Mouse (Mus musculus): Measurements from ENCODE around the gene Aptx.

DNA sequence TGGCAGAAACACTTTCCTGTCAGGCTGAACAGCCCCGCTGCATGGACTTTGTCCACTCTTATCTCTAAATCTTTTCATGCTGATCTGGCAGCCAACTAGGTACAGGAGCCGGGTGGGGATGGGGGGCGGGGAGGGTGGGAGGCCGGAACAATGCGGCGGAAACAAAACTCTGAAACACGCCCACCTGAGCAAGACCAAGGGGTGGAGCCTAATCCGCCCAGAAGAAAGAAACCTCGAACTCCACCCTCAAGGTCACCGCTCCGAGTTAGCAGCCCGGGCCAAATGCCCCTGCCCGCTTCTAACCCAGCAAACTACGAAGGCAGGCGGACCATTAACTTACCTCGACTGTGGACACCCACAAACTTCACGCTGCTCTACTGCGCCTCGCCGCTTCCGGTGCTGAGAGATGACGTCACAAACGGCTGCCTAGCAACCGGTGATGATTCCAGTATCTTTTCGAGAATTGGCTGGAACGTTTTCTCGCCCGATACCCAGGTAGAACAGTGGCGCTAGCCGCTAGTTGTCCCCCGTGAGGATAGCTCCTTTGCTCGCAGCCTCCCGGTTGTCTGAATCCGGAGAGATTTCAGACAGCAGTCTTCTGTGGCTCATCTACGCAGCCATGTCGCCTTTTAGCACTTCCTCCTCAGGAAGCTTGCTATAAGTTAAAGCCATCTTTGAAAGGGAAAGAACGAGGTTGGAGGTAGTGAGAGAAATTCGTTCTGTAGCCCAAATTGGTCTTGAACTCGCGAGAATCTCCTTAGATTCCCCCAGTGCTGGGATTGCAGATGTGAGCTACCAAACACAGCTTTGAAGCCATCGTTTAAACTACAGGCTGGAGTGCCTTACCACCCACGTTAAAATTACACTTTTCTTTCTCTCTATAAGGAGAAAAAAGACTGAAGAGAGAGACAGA lies at the start of gene Aptx:
- TF ChIP-seq CTCF (IDR thresholded peaks at IDR 0.05; ENCODE audit: low read depth): peak; percentile 28
- no peak; the same call in 1 of the 2 replicates for TF ChIP-seq EP300 (IDR thresholded peaks at IDR 0.05; ENCODE audit: low read depth)
